Mouse (Mus musculus): ENCODE data around the gene Parp11. TPM values are rescaled to one million over a fixed set of nuclear protein-coding genes. Genes with fewer than 3 reads are reported as not detected.

The Parp11 gene
- polyA plus RNA-seq, 1 experiment = 6.0 TPM

DNA sequence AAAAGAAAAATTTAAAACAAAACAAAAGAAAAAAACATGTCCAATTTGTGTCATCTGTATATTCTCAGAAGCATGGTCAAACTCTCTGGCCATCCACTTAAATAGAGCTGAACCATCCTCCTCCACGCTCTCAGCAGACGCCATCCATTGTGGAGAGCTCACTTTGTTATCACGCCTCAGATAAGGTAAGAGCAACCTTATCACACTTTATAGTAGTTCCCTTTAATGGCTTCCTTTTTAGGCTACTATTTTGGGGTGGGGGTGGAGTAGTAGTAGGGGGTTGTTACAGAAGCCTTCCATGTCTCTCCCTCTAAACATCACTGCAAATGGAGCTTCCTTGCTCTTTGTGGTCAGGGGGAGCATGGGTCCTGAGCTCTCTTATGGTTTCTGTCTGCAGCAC lies 7.6 kb upstream of the Parp11 start:
- no peak for DNase-seq
- Histone ChIP-seq H3K27ac (ENCODE audit: insufficient read depth, low read depth, low read length) (no peak overlapping the region), H3K36me3 (ENCODE audit: control insufficient read depth, insufficient read depth, low read length) (no peaks in the 10 kb centered on the region), H3K4me3 (ENCODE audit: insufficient read depth, low read depth, low read length) (no peak overlapping the region), H3K27me3 (replicated peaks; ENCODE audit: control insufficient read depth, insufficient read depth, low read length) (no peaks in the 10 kb centered on the region), H3K4me1 (ENCODE audit: control insufficient read depth, insufficient read depth, low read length) (no peaks in the 10 kb centered on the region)
- TF ChIP-seq POLR2A (IDR thresholded peaks at IDR 0.05; ENCODE audit: low read depth, low read length) (no peak), CTCF (conservative IDR thresholded peaks at IDR 0.05; ENCODE audit: insufficient read depth, insufficient read length, low read depth, low read length) (no peak)
- WGBS = 90% methylated on average over 3 of the region's 3 CpGs

DNA sequence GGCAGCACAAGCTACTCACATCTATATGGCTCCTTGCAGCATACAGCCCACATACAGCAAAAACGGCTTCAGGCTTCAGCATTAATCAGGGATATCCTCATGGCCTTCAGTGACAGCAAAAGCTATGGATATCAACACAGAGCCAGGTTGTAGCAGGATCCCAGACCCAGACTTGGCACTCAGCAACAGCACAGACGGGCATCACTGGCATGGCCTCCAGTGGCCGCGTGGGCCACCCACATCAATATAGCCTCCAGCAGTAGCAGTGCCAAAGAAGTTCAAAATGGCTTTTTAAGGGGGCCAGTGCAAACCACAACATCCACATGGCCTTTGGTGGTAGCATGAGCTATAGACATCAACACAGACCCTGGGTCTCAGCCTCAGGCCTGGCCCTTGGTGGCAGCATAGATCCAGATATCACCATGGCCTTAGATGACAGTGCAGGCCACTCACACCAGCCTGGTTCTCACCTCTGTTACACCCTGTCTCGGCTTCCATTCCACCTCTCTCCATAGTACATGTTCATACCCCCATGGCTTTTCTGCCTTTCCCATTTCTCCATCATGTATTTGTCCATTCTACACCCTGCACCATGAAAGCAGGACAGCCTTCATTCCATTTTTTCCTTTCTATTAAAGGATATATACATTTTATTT lies 7.0 kb upstream of the Parp11 start:
- H3K36me3 ChIP-seq (ENCODE audit: control insufficient read depth, insufficient read depth, low read length) = no peaks in the 10 kb centered on the region
- H3K27ac ChIP-seq (ENCODE audit: insufficient read depth, low read depth, low read length) = no peak overlapping the region
- WGBS = 93% methylated on average over 5 of the region's 5 CpGs
- no peaks in the 10 kb centered on the region for H3K4me1 ChIP-seq (ENCODE audit: control insufficient read depth, insufficient read depth, low read length)
- H3K4me3 ChIP-seq (ENCODE audit: insufficient read depth, low read depth, low read length) = no peak overlapping the region
- H3K27me3 ChIP-seq (replicated peaks; ENCODE audit: control insufficient read depth, insufficient read depth, low read length) = no peaks in the 10 kb centered on the region
- DNase-seq = no peak
- TF ChIP-seq POLR2A (IDR thresholded peaks at IDR 0.05; ENCODE audit: low read depth, low read length) = no peak
- no peak for TF ChIP-seq CTCF (conservative IDR thresholded peaks at IDR 0.05; ENCODE audit: insufficient read depth, insufficient read length, low read depth, low read length)

DNA sequence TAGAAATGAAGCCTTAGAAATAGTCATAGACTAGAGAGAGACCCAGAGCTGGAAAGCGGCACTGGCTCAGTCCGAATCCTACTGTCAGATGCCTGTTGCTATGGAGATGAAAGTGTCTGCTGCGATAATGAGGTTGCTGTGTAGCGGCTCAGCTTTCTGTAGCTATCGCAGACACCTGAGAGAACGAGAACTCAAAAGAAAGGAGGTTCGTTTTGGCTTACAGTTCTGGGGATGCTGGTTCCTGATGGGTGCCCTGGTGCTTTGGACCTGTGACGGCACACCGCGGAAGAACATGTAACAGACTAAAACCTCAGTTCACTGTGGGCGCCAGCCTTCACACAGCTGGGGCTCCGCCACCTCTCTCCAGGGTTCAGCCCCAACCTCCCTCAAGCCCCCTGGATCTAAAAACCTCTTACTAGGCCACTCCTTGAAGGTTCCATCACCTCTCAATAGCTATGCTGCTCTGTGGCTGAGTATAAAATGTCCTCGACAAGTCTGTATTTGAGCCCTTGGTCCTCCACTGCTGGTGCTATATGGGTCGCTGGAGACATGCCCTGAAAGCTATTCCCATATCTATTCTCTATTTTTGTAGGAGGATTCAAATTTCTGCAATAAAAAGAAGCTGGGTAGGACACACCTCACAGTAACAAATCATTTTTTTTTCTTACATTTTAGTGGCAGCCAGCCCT lies 6.1 kb upstream of the Parp11 start:
- H3K27ac ChIP-seq (ENCODE audit: insufficient read depth, low read depth, low read length) = no peak overlapping the region
- TF ChIP-seq POLR2A (IDR thresholded peaks at IDR 0.05; ENCODE audit: low read depth, low read length) = no peak
- no peak for TF ChIP-seq CTCF (conservative IDR thresholded peaks at IDR 0.05; ENCODE audit: insufficient read depth, insufficient read length, low read depth, low read length)
- no peaks in the 10 kb centered on the region for H3K27me3 ChIP-seq (replicated peaks; ENCODE audit: control insufficient read depth, insufficient read depth, low read length)
- DNase-seq = no peak
- H3K4me1 ChIP-seq (ENCODE audit: control insufficient read depth, insufficient read depth, low read length) = no peaks in the 10 kb centered on the region
- no peaks in the 10 kb centered on the region for H3K36me3 ChIP-seq (ENCODE audit: control insufficient read depth, insufficient read depth, low read length)
- WGBS = 40% methylated on average over 14 of the region's 14 CpGs
- no peak overlapping the region for H3K4me3 ChIP-seq (ENCODE audit: insufficient read depth, low read depth, low read length)

DNA sequence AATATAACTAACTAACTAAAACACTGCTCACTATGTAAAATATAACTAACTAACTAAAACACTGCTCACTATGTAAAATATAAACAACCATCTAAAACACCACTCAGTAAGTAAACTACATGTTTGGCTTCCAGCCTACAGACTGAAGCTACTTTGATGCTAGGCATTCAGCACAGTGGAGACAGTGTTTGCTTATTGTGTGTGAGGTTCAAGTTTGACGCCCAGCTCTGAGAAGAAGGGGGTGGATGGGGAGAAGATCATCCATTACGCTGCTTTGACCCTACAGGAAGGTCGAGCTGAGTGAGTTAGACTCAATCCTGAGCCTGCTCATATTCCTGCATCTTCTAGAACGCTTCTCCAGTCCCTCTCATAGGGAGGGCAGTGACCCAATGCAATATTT lies 4.1 kb upstream of the Parp11 start:
- WGBS = 35% methylated on average over 4 of the region's 4 CpGs
- no peaks in the 10 kb centered on the region for H3K27me3 ChIP-seq (replicated peaks; ENCODE audit: control insufficient read depth, insufficient read depth, low read length)
- H3K4me3 ChIP-seq (ENCODE audit: insufficient read depth, low read depth, low read length) = no peak overlapping the region
- no peak for DNase-seq
- no peak overlapping the region for H3K27ac ChIP-seq (ENCODE audit: insufficient read depth, low read depth, low read length)
- H3K36me3 ChIP-seq (ENCODE audit: control insufficient read depth, insufficient read depth, low read length) = no peaks in the 10 kb centered on the region
- TF ChIP-seq POLR2A (IDR thresholded peaks at IDR 0.05; ENCODE audit: low read depth, low read length) (no peak), CTCF (conservative IDR thresholded peaks at IDR 0.05; ENCODE audit: insufficient read depth, insufficient read length, low read depth, low read length) (no peak)
- H3K4me1 ChIP-seq (ENCODE audit: control insufficient read depth, insufficient read depth, low read length) = no peaks in the 10 kb centered on the region

DNA sequence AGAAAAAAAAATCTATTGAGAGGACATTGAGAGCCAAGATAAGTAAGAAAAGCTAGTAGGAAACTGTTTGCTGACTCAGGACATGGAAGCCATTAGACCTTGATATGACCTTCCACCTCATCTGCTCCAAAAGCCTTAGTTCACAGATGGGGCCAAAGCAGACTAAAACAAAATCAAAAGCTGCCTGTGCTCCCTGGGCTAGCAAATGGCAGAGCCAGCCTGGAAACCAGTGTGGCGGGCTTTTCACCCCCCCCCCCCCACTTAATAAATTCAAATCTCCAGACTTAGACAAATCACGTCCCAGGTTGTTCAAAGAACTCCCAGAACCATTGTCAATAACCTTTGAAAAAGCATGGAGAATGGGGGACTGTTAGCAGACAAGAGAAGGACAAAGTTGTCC lies 2.7 kb upstream of the Parp11 start:
- Histone ChIP-seq H3K27me3 (replicated peaks; ENCODE audit: control insufficient read depth, insufficient read depth, low read length) (no peaks in the 10 kb centered on the region), H3K36me3 (ENCODE audit: control insufficient read depth, insufficient read depth, low read length) (no peaks in the 10 kb centered on the region), H3K27ac (ENCODE audit: insufficient read depth, low read depth, low read length) (no peak overlapping the region), H3K4me3 (ENCODE audit: insufficient read depth, low read depth, low read length) (no peak overlapping the region), H3K4me1 (ENCODE audit: control insufficient read depth, insufficient read depth, low read length) (no peaks in the 10 kb centered on the region)
- TF ChIP-seq CTCF (conservative IDR thresholded peaks at IDR 0.05; ENCODE audit: insufficient read depth, insufficient read length, low read depth, low read length) = no peak
- TF ChIP-seq POLR2A (IDR thresholded peaks at IDR 0.05; ENCODE audit: low read depth, low read length) = no peak
- no peak for DNase-seq
- 65% methylated on average over 2 of the region's 2 CpGs for WGBS

DNA sequence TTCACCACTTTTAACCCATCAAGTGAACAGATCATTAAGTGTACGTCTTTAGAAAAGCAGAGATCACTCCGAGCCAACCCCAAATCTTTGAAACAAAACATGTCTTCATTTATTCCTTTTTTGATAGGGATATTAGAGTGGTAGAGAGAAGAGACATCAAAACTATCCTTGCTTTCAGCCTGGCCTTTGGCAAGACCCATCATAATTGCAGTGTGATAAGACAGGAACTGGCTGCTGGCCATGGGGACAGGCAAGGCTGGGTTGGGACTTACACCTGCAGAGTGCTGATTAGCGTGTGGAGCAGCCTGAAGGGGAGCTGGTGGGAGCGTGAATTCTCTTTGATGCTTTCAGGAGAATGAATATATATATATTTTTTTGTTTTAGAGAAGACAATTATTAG lies 2.2 kb upstream of the Parp11 start:
- no peak overlapping the region for H3K4me3 ChIP-seq (ENCODE audit: insufficient read depth, low read depth, low read length)
- DNase-seq = no peak
- WGBS = 68% methylated on average over 4 of the region's 4 CpGs
- no peaks in the 10 kb centered on the region for H3K36me3 ChIP-seq (ENCODE audit: control insufficient read depth, insufficient read depth, low read length)
- H3K27me3 ChIP-seq (replicated peaks; ENCODE audit: control insufficient read depth, insufficient read depth, low read length) = no peaks in the 10 kb centered on the region
- no peaks in the 10 kb centered on the region for H3K4me1 ChIP-seq (ENCODE audit: control insufficient read depth, insufficient read depth, low read length)
- no peak overlapping the region for H3K27ac ChIP-seq (ENCODE audit: insufficient read depth, low read depth, low read length)
- TF ChIP-seq POLR2A (IDR thresholded peaks at IDR 0.05; ENCODE audit: low read depth, low read length) = no peak
- TF ChIP-seq CTCF (conservative IDR thresholded peaks at IDR 0.05; ENCODE audit: insufficient read depth, insufficient read length, low read depth, low read length) = no peak

DNA sequence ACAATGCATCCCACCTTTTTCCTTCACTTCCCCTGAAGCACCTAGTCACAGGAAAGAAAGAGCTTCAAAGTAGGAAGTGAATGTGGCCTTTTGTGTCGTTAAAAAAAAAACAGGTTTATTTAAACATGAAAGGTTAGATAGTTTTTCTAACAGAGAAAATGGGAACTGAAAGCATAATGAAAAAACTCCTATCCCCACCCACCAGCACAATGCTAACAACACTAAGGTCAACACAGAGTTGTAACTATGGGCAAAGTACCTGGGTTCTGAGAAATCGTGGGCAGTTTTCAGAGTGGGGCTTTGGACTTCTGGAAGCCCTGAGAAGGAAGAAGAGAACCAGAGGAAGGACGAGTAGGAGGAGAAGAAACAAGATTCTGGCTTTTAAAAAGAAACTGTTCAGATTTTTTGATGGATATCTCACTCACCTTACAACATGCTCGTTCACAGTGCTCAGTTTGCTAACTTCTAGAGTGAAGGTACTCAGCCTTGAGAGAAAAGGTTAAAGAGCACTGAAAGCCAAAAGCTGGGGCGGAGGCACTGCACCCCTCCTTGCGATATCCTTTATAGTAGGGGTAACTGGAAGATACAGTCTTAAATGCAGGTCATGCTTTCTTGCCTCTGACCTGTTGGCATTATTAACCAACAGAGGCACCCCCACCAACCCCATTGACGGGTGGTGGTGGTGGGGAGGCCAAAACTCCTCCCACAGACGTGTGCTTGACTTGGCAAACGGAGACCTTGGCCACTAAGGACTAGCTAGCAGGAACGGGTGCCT lies 1.2 kb downstream of the Parp11 start:
- H3K4me3 ChIP-seq (ENCODE audit: insufficient read depth, low read depth, low read length) = no peak overlapping the region
- 0 out of 2 replicates have a peak, but pooled peaks cover 1% of the 10 kb centered on the region for H3K4me1 ChIP-seq (ENCODE audit: control insufficient read depth, insufficient read depth, low read length)
- no peaks in the 10 kb centered on the region for H3K36me3 ChIP-seq (ENCODE audit: control insufficient read depth, insufficient read depth, low read length)
- DNase-seq = peak; percentile 9
- TF ChIP-seq POLR2A (IDR thresholded peaks at IDR 0.05; ENCODE audit: low read depth, low read length) (no peak), CTCF (conservative IDR thresholded peaks at IDR 0.05; ENCODE audit: insufficient read depth, insufficient read length, low read depth, low read length) (no peak)
- 52% methylated on average over 10 of the region's 10 CpGs for WGBS
- no peaks in the 10 kb centered on the region for H3K27me3 ChIP-seq (replicated peaks; ENCODE audit: control insufficient read depth, insufficient read depth, low read length)
- peak overlapping the region; percentile 9; the same call in 1 of the 2 replicates for H3K27ac ChIP-seq (ENCODE audit: insufficient read depth, low read depth, low read length)

Data from kidney, adult 2 months (tissue).